Mouse (Mus musculus) gastrocnemius, postnatal 25 days (tissue): Measurements from ENCODE around the gene Sphkap. TPM values are rescaled to one million over a fixed set of nuclear protein-coding genes. Genes with fewer than 3 reads are reported as not detected.

Experiments
- DNase-seq: peaks from one replicate; pipeline ENCODE4 v3.0.0; 2022
- total RNA-seq, 2 experiments: library from RNA; stranded (reverse); gene quantifications; 1 replicate in 1 of 2; 2 replicates in 1 of 2; pipeline ENCODE4 v1.2.3; 2021

Gene Sphkap
- total RNA-seq, 2 experiments from 2014 or later: 0.05 to 0.36 TPM

- DNase-seq: no peak
Observed at GRCm38 (mm10) chr1:83285866-83286265, 122.1 kb downstream of the Sphkap start.

DNA sequence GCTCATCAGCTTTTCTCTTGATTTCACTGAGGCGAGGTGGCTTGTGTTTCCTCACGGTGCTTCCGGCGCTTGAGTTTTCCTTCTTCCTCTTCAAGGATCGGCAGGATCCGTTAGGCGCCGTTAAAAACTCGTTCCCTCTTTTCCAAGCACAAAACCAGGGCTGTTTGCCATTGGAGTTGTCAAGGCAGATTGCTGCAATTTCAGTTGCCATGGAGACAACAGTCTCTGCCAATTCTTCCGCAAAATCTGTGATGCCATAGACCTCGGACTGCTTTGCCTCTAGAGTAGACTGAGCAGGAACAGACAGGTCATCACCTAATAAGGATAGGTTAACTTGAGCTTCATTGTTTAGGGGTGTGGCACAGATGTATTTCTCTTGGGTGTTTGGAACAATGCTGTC lies 131.0 kb downstream of the Sphkap start:
- DNase-seq: peak; percentile 11

DNA sequence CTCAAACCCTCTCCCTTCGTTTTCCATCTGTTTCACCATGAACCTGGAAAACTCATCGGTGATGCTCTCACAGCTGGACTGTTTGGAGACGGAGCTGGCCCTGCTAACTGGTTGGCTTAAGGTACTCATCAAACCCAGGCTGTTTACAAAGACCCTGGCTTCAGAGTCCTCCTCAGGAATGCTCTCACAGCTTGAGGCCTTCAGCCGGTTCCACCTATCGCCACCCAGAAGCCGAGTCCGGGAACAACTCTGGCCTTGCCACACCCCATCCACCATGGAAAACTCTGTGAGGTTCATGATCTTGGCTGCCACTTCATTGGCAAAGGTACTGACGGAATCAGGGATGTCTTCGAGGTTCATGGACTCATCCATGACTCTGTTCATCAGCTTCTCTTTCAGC lies 131.4 kb downstream of the Sphkap start:
- no peak for DNase-seq

- DNase-seq: no peak
Observed at GRCm38 (mm10) chr1:83251746-83252145, 156.3 kb downstream of the Sphkap start.

DNA sequence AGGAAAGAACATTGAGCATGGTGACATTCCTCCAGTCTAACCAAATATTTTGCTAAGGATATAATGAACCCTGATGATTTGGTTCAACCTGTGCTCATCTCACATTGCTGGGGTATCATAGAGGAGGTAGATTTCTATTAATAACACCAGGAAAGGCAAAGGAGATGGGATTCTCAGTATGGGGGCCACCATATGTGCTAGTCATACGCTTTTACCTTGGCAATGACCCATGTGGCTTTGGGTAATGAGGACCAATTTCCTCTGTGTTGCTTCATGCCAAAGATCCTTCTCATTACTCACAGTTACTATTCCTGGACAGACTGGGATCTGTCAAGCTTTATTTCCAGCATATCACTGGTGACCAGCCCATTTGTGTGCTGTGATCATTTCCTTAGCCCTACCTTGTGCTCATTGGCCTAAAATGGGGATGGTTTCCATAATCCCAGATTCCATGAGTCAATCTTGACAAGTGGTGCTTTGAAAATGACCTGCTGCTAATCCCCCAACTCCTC lies 159.7 kb downstream of the Sphkap start:
- no peak for DNase-seq

DNA sequence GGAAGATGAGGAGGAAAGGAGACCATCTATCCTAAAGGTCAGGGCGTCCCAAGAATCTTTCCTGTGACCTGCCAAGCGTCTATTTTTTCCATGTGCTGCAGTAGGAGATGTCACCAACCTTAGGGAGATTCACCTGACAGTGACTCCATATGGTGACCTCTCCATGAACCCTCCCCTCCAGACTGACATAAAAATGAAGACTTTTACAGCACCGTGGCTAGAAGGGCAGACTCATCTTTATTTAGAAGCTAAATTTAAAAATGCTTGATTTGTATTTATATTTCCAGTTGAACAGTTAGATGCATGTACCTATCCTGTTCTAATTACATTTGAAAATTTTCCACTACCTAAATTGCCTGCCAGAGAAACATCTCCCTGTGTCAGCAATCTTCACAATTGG lies 180.1 kb downstream of the Sphkap start:
- no peak for DNase-seq

- no peak for DNase-seq
Observed at GRCm38 (mm10) chr1:83224423-83224960, 183.5 kb downstream of the Sphkap start.

GRCm38 (mm10) chr1:83223072-83223471 lies 184.9 kb downstream of the Sphkap start:
- DNase-seq: no peak

DNA sequence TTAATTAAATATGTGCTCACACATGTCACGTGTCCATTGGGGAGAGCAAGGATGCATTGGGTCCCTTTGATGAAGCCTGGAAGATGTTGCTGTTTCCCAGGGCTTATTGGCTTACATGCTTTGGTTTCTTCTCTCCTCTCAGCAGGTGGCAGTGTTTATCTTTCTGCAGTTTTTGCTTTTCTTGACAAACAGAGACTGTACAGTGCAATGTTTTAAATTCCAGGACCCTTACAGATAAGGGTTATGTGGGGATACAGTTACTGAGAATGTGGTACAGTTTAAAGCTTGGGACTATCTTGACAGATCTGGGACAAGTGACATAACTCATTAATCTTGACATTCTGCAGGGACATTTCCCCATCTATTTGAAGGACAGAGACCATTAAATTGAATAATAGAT lies 189.7 kb downstream of the Sphkap start:
- DNase-seq: no peak

GRCm38 (mm10) chr1:83209981-83210380 lies 198.0 kb downstream of the Sphkap start:
- DNase-seq: no peak

Other genes with a start within 250 kb of the Sphkap start
- not detected for gene Daw1, start 248.4 kb downstream of the Sphkap start, total RNA-seq